Mouse (Mus musculus) gastrocnemius, adult 2 months (tissue): ENCODE measurements at regions not wholly inside any gene's neighbourhood (a gene's known extent, or its start where the extent isn't known, plus 50 kb on each side); places are given as distances from the start of the nearest gene placed in this dataset.

Experiments used
- DNase-seq: peaks from one replicate; pipeline ENCODE4 v3.0.0; 2022
- H3K27ac ChIP-seq: fragments of 200-600 bp; 2 replicates; pipeline ENCODE4 v1.8.1; 2022; ENCODE audit warnings: mild to moderate bottlenecking
- H3K4me3 ChIP-seq: fragments of 200-600 bp; 2 replicates; pipeline ENCODE4 v1.8.1; 2022; ENCODE audit warnings: mild to moderate bottlenecking, moderate library complexity
- CTCF ChIP-seq: fragments of 200-600 bp; IDR thresholded peaks from 2 replicates; pipeline ENCODE4 v1.8.1; 2022; ENCODE audit warnings: antibody characterized with exemption, mild to moderate bottlenecking, moderate library complexity
- intact Hi-C: fragments of 180-260 bp; cut with DNase I; formaldehyde crosslinking; loops from one replicate; pipeline ENCODE4 v1.15.1; 2025

DNA sequence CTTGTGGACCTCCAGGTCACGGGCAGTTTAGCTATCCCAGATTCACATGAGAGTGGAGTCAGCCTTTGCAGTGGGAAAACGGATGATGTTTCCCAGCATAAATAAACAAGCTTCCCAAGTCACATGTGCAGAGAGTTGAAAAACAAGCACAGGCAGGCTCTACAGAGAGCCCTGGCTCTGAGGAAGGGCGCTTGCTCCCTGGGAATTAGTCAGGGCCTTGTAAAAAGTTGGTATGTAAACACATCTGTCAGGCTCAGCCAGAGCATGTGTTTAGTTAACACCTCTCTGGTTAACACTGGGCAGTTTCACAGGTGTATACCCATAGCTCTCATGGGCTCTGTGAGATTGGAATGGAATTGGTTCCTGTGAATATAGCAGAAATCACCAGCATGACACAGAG, 51.9 kb upstream of the Arhgap42 start:
- intact Hi-C loops: no loop called here
- no peak overlapping the region for H3K4me3 ChIP-seq
- no peak for TF ChIP-seq CTCF

DNA sequence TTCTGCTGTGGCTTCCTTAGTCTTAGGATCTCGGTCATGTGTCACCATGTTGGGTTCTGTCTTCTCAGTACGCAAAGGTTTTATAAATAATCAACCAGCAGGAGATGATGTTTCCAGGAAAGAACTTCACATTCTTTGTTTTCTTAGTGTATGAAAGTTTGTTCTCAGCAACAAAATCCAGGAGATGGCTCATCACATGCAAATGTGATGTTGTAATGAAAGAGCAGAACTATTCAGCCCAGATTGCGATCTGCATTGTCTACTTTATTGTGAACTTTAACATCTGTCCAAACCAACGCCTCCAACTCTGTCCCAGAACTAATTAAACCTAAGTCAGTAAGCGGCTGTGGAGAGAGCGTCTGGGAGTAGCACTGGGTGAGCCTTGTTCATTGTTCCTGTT, 50.7 kb upstream of the Arhgap42 start:
- no peak overlapping the region for H3K4me3 ChIP-seq
- H3K27ac ChIP-seq: no peak overlapping the region
- DNase-seq: no peak
- intact Hi-C loops: no loop called here
- TF ChIP-seq CTCF: no peak

More for the DNA sequence above, 51.9 kb upstream of the Arhgap42 start:
- DNase-seq: no peak
- H3K27ac ChIP-seq: no peak overlapping the region
